Mouse (Mus musculus) mesoderm, embryonic 11.5 days (tissue): Measurements from ENCODE around the gene Egfem1.

Experiments used
- DNase-seq: peaks from one replicate; pipeline ENCODE4 v3.0.0-alpha.2; 2012; ENCODE audit warnings: low read depth, low spot score

The Egfem1 gene

GRCm38 (mm10) chr3:29134509-29134908 is 52.7 kb downstream of the Egfem1 start:
- peak; percentile 7 for DNase-seq

- DNase-seq: peak; percentile 25
These were observed 53.6 kb downstream of the Egfem1 start for GRCm38 (mm10) chr3:29135176-29136064.

- DNase-seq: peak; percentile 69
These were observed 54.5 kb downstream of the Egfem1 start for GRCm38 (mm10) chr3:29136065-29136955.

GRCm38 (mm10) chr3:29168401-29168800 is 86.6 kb downstream of the Egfem1 start:
- DNase-seq: no peak

GRCm38 (mm10) chr3:29169003-29169402 is 87.2 kb downstream of the Egfem1 start:
- DNase-seq: no peak

GRCm38 (mm10) chr3:29176991-29177390 is 95.2 kb downstream of the Egfem1 start:
- DNase-seq: no peak

GRCm38 (mm10) chr3:29182988-29183387 is 101.2 kb downstream of the Egfem1 start:
- DNase-seq: no peak

GRCm38 (mm10) chr3:29183615-29184198 is 101.9 kb downstream of the Egfem1 start:
- DNase-seq: peak; percentile 67

GRCm38 (mm10) chr3:29184486-29185241 is 102.8 kb downstream of the Egfem1 start:
- no peak for DNase-seq

- no peak for DNase-seq
These were observed 108.4 kb downstream of the Egfem1 start for GRCm38 (mm10) chr3:29190263-29190662.

- peak; percentile 48 for DNase-seq
These were observed 116.1 kb downstream of the Egfem1 start for GRCm38 (mm10) chr3:29197727-29198512.

- DNase-seq: no peak
These were observed 118.8 kb downstream of the Egfem1 start for GRCm38 (mm10) chr3:29200601-29201000.

- no peak for DNase-seq
These were observed 120.7 kb downstream of the Egfem1 start for GRCm38 (mm10) chr3:29202536-29202935.

- no peak for DNase-seq
These were observed 140.6 kb downstream of the Egfem1 start for GRCm38 (mm10) chr3:29222414-29222813.

GRCm38 (mm10) chr3:29229712-29230111 is 147.9 kb downstream of the Egfem1 start:
- no peak for DNase-seq

GRCm38 (mm10) chr3:29235477-29235876 is 153.7 kb downstream of the Egfem1 start:
- peak; percentile 39 for DNase-seq

- DNase-seq: no peak
These were observed 154.7 kb downstream of the Egfem1 start for GRCm38 (mm10) chr3:29236517-29236916.

- no peak for DNase-seq
These were observed 161.8 kb downstream of the Egfem1 start for GRCm38 (mm10) chr3:29243600-29243999.

GRCm38 (mm10) chr3:29291633-29292032 is 209.8 kb downstream of the Egfem1 start:
- no peak for DNase-seq

- DNase-seq: no peak
These were observed 210.4 kb downstream of the Egfem1 start for GRCm38 (mm10) chr3:29292251-29292650.
